Mouse (Mus musculus) gastrocnemius, postnatal 10 days (tissue): ENCODE results near the gene Gm6588. TPM values are rescaled to one million over a fixed set of nuclear protein-coding genes. Genes with fewer than 3 reads are reported as not detected.

Experiments used
- DNase-seq: peaks from one replicate; pipeline ENCODE4 v3.0.0; 2021; ENCODE audit warnings: mixed read lengths
- total RNA-seq, 2 experiments: library from RNA; stranded (reverse); gene quantifications; 2 replicates each; pipeline ENCODE4 v1.2.3; 2021

Gm6588 gene
- total RNA-seq, 2 experiments from 2014 or later, result not detected

DNA sequence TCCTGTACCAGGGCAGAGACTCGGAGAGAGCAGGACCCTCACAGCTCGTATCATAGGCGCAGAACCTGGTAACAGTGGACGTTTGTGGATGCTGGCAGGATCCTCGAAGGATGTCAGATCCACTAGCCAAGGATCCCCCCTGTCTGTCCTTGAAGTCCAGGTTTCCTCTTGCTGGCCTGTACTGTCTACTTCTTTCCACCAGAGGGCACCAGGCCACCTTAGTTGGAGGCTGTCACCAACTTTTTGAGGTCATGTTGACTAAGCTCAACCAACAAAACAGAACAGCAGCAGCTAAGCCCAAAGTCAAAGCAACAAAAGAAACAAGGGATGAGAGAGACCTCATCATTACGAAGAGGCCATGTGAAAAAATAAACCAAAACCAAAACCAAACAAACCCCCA is 20.9 kb downstream of the Gm6588 start:
- peak; percentile 29 for DNase-seq

DNA sequence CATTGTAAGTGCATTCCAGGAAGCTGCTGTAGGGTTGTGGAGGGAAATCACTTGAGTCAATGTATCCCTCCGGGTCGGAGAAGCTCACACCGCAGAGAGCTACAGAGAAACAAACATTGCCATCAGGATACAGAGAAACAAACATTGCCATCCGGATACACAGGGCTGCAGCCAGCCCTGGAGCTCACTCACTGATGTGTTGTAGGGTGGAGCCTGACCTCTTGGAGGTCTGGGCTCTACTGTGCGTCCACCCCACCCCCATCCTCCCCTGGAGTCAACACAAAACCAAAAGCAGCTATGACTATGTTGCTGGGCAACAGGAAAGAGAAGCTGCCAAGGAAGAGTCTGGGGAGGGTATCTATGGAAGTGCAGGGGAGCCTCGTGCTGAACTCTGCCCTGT is 24.2 kb downstream of the Gm6588 start:
- DNase-seq, result no peak

DNA sequence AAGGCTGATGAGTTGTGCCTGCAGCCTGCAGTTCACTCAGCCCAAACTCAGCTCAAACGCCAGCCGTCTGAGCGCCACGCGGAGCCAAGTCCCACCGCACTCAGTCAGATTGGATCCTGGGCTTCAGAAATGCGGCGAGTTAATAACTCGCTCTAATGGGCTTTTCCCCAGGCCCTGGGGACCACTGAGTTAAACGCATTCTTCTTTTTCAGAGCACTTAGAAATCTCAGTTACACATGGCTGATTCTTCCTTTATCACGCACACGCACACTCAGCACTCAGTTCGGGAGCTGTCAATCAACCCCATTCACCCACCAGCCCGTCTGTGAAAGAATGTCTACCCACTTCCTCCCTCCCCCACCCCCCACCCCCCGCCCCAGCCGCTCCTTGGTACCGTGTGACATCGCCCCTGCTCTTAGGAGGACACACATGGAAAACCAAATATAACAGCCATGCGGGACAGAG is 32.8 kb downstream of the Gm6588 start:
- DNase-seq, result no peak

DNA sequence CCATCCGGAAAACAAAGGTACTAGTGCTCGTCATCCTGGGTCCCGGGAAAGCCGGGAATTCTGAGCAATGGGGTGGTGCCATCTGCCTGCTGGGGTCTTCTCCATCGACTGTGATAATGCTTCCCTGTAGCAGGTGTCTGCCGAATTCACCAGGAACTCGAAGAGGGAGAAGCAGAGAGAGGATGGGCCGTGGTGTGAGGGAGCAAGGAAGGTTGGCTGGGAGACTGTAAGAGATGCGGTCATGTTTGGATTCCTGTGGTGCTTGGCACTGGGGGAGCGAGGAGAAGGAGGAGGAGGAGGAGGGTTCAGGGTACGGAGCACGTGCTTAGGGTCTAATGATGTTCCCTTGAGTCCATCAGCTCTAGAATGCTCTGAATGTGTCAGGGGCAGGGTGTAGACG is 33.3 kb downstream of the Gm6588 start:
- no peak for DNase-seq

DNA sequence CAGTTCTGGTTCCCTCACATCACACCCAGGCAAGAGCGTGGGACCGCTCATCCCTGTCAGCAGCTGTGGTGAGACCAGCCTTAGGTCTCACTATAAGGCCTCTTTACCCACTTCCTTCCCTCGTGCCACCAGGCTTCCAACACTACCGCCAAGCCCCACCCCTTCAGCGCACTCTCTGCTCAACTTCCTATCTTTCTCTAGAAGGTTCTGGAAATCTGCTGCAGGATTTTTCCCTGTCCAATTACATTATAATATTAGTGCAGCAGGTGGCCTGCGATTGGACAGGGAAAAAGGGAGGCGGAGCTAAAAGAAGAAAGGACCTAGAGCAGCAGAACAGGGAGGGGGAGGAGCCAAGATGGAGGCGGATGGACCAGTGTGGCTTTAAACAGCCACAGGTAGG is 33.8 kb downstream of the Gm6588 start:
- DNase-seq, result no peak

DNA sequence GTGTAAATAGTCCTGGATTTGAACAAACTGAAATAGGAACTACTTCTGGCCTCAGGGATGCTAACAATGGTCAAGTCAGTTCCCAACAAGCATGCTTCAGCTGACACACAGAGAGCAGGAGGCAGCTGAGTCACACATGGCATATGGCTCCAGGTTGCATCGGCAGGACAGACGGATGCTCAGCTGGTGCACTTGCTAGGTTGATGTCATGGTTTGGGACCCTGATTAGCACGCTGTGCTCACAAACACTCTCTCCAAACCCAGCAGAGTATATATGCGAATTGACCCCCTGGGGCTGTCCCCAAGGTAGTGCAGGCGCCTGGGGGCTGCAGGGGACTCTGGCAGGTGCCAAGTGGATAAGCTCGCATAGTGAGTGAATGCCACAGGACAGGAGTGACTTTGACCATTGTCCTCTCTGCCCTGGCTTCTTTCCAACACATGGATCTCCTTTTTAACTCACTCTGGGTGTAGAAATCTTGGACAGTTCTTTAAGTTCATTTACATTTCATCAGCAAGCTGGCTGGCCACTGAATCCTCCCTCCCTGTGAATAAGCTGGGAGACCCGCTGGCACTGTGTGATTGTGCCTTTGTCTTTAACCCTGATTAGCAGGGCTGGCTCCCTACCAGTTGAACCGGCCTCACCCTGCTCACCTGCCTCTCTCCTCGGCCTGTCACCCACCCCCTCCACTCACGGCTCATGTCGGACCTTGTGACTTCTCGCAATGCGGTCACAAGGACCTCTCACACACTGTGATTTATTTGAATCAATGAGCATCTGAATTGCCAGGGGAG is 35.9 kb downstream of the Gm6588 start:
- DNase-seq, result no peak

DNA sequence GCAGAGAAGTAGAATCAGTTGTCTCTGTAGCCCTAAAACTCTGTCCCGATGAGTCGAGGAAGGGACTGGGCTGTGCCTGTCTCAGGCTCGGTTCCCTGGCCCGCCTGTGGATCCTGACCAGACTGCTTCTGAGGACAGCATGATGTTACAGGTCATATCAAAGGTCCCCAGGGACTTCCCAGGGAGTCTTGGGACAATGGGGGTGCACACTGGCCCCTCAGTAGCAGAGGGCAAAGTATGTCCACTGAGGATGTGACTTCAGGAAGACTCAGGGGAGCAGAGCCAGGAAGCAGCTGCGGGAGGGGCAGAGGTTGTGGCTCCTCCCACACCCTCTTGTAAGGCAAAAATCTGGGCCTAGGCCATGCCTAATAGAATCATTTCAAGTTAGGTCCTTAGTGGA is 37.2 kb downstream of the Gm6588 start:
- DNase-seq, result no peak

DNA sequence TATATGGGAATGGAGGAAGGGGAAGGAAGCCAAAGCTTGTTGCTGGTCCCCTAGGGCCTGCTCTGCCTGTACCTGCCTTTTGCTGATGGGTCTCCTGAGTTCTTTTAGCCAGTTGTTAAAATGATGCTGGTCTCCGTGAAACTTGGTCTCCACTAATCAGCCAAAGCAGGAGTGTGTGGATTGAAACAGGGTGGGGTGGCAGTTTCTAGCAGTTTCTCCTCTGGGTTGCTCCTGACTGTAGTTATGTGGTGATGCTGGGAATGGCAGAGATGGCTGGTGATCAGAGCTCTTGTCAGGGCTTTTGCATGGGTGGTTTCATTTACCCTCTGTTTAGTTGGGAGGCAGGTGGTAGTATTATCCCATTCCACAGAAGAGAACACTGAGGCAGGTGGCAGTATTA is 38.3 kb downstream of the Gm6588 start:
- DNase-seq, result no peak

DNA sequence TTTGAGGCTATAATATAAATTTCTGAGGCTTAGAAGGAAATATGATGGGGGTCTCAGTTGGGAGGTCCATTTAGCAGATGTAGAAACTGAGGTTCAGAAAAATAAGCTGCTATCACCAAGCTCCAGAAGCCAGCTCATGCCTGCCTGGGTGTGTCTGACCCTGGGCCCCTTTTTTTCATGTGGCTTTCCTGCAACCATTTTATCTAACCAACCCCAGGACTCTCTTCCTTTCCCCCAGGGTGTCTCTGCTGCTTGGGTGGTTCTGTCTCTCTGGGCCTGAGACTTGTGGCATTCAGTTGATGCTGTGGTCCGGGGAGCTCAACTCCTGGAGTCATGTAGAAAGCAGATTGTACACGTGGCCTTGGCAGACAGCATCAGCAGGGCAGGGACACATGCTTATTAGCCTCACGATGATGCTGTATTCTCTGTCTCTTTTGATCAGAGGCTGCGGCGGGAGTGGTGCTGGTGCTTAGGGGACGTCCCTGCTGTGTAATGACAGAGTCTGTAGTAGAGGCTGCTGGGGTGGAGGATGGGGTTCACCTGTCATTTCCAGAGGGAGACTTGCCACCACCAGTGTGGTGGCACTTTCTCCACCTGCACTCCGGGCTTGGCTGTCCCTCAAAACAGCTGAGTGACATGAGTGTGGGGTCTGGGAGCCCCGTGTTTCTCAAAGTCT is 39.0 kb downstream of the Gm6588 start:
- DNase-seq, result no peak

DNA sequence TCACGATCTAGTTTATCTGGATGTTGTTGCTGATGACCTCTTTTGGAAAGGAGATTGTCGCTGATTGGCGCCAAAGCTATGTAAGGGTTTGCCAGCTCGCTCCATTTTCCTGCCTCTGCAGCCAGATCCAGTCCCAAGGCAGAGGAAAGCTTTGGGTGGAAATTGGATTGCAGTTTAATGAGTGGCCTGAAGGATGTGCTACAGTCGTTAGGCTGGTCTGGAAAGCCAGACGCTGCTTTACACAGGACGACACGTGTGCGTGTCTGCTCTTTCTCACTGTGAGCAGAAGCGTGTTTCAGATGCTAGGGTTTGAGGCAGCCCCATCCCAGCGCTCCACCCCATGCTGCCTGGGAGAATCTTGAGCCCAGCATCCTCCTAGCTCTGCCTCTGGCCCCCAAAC is 42.3 kb downstream of the Gm6588 start:
- no peak for DNase-seq

DNA sequence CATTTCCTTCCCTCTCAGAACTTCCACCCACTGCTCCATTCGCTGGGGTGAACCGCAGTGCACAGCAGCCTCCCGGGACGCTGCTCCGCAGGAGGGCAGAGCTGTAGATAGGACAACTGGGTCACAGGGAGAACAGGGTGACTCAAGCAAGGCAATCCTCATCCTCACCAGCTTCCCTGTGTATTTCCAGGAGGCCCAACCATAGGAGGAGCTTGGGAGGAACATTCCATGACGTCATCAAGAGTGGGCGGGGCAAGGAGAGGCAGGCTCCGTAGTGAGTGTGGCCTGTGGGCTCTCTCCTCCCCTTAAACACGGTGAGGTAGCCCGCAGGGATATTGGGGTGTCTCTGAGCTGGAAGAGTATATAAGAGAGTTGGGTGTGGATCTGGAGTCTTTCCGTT is 44.3 kb downstream of the Gm6588 start:
- DNase-seq, result peak; percentile 31

DNA sequence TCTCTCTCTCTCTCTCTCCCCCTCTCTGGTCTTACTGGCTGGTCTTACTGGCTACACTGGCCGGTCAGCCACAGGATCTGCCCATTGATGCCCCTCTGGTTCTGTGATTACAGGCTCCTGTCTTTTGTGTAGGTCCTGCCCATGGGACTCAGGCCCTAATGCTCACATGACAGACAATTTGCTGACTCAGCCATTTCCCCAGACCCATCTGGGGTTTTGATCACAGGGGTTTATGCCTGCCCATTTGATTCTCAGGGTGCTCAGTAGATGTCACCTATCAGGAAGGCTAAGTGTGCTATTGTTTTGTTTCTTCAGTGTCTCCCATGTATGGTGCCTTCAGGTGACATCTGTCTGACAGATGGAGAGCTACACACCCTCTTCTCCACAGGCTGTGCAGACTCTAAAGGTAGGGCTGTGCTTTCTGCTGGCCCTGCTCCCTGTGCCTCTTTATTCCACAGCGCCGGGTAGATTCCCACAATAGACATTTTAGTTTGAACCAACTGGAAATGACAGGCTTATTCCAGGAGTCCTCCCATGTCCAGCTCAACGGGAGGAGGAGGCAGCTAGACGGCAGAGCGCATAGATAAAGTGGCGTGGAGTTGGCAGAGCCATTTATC is 47.6 kb downstream of the Gm6588 start:
- no peak for DNase-seq

DNA sequence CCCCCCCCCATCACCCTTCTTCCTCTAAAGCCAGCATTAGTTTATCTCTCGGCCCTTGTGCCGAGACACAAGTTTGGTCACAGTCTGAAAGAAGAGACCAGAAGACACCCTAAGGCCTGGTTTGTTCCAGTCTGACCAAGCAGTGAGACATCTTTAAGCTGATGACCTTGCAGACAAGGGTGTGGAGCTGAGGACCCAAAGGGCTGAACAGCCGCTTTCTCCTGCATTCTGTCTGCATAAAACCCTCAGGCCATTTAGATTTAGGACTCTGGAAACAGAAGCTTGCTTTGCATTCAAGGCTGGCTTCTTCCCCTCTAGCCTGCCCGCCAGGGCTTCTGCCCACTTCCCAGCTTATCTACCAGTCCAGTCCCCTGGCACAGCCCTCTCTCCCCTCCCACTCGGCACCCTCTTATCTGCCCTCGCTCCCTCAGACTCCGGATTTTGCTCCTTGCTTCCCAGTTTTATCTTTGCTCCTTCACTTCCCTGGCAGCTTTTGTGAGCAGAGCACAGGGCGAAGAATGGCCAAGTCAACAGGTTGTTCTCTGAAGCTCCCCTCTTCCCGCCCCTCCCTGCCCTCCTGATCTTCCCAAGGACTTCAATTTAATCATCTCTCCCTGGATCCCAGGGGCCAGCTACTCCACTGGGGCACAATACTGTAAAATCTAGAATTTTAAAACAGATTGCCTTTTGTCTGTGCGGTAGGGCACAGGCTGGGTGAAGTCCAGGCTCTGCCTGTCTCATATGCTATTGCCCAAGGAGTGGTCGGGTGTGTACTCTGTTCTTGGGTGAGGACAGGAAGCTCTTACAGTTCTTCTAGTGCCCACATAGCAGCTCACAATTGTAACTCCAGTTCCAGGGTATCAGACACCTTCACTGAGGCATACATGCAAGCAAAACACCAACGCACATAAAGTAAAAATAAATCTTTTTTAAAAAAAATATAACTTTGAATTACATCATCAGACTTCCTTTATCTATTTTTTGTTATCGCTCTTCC is 50.0 kb downstream of the Gm6588 start:
- DNase-seq, result no peak

DNA sequence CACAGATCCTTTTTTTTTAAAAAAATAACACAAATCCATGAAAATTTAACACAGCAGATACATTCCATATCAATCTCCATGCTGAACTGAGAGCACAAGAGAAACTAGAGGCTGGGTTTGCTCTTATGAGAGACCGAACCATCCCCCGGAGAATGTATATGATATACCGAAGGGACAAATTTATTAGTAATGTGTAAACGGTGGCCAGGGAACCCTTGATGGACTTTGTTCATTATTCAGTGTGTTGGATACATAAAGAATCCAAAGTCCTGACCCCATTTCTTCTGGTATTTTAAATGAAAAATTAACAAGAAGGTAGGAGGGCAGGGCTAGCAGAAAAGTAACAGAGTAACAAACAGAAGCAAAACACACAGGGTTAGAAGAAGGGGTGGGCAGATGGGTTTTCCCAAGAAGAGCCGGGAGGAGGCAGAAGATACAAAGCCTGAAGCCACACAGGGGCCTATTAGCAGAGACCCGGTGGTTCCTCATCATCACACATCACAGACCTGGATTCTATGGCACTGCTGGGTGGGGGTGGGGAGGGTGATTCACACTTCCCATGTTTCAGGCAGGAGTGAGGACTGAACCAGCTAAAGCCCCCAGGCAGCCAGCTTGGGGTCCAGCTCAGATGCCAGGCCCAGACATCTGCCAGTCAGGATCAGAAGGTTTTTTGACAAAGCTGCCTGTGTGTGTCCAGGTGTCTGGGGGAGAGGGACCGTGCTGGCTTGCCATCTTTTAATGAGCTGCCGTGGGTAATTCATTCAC is 50.9 kb downstream of the Gm6588 start:
- DNase-seq, result no peak

Other genes starting within 250 kb of the Gm6588 start
- gene Cryba4, start 196.9 kb upstream of the Gm6588 start, total RNA-seq, result under 1 TPM; 0.33 to 0.61 TPM
- gene Crybb1, start 193.6 kb upstream of the Gm6588 start, total RNA-seq, result 1 to 10 TPM; 1.4 to 1.7 TPM
- 10 to 100 TPM; 21.5 to 23.6 TPM for gene Tpst2, start 172.7 kb upstream of the Gm6588 start, total RNA-seq
- gene Tfip11, start 123.1 kb upstream of the Gm6588 start, total RNA-seq, result 10 to 100 TPM; 14.8 to 15.9 TPM
- gene Srrd, start 106.4 kb upstream of the Gm6588 start, total RNA-seq, result 1 to 10 TPM; 4.7 to 5.0 TPM
- 1 to 10 TPM; 6.5 to 6.8 TPM for gene Hps4, start 106.3 kb upstream of the Gm6588 start, total RNA-seq
- not detected for gene Gm6583, start 93.4 kb upstream of the Gm6588 start, total RNA-seq
- under 1 TPM; 0.49 to 0.93 TPM for gene Asphd2, start 54.6 kb upstream of the Gm6588 start, total RNA-seq
- under 1 TPM; 0.42 to 0.72 TPM for gene Sez6l, start 127.8 kb downstream of the Gm6588 start, total RNA-seq